Mouse (Mus musculus): Measurements from ENCODE around the gene Cd55.
"Not testable (repeated sequence)": the region's sequence is repeated elsewhere in the genome, so short reads cannot be mapped to it uniquely, and the experiment has no call there.

Cd55 gene

GRCm38 (mm10) chr1:130462084-130462861, at the start of gene Cd55:
TSS of gene Cd55 (minus strand) at chr1:130462744.
- DNase-seq (ENCODE audit: extremely low read depth, low read depth): peak; percentile 71

GRCm38 (mm10) chr1:130511823-130512370, 49.4 kb upstream of the Cd55 start:
- DNase-seq (ENCODE audit: extremely low read depth, low read depth): no peak

GRCm38 (mm10) chr1:130508957-130509350, 46.4 kb upstream of the Cd55 start:
- no peak for DNase-seq (ENCODE audit: extremely low read depth, low read depth)

- peak; percentile 68 for DNase-seq (ENCODE audit: extremely low read depth, low read depth)
These were observed 45.7 kb upstream of the Cd55 start for GRCm38 (mm10) chr1:130508030-130508956.

GRCm38 (mm10) chr1:130507408-130507807, 44.9 kb upstream of the Cd55 start:
- DNase-seq (ENCODE audit: extremely low read depth, low read depth): no peak

- no peak for DNase-seq (ENCODE audit: extremely low read depth, low read depth)
These were observed 37.4 kb upstream of the Cd55 start for GRCm38 (mm10) chr1:130499962-130500361.

GRCm38 (mm10) chr1:130498331-130498730, 35.8 kb upstream of the Cd55 start:
- DNase-seq (ENCODE audit: extremely low read depth, low read depth): no peak

GRCm38 (mm10) chr1:130486816-130487545, 24.4 kb upstream of the Cd55 start:
- peak; percentile 46 for DNase-seq (ENCODE audit: extremely low read depth, low read depth)

GRCm38 (mm10) chr1:130485828-130486620, 23.5 kb upstream of the Cd55 start:
- no peak for DNase-seq (ENCODE audit: extremely low read depth, low read depth)

- no peak for DNase-seq (ENCODE audit: extremely low read depth, low read depth)
These were observed 22.8 kb upstream of the Cd55 start for GRCm38 (mm10) chr1:130485376-130485775.

- DNase-seq (ENCODE audit: extremely low read depth, low read depth): no peak
These were observed 12.4 kb upstream of the Cd55 start for GRCm38 (mm10) chr1:130474936-130475335.

GRCm38 (mm10) chr1:130474226-130474625, 11.7 kb upstream of the Cd55 start:
- no peak for DNase-seq (ENCODE audit: extremely low read depth, low read depth)

GRCm38 (mm10) chr1:130470074-130470473, 7.5 kb upstream of the Cd55 start:
- DNase-seq (ENCODE audit: extremely low read depth, low read depth): no peak

GRCm38 (mm10) chr1:130467453-130467852, 4.9 kb upstream of the Cd55 start:
- no peak for DNase-seq (ENCODE audit: extremely low read depth, low read depth)

- DNase-seq (ENCODE audit: extremely low read depth, low read depth): no peak
These were observed 1.6 kb upstream of the Cd55 start for GRCm38 (mm10) chr1:130464173-130464572.

- peak; percentile 16 for DNase-seq (ENCODE audit: extremely low read depth, low read depth)
These were observed 323 bp upstream of the Cd55 start for GRCm38 (mm10) chr1:130462867-130463266.

GRCm38 (mm10) chr1:130455111-130455510, 7.4 kb downstream of the Cd55 start:
- no peak for DNase-seq (ENCODE audit: extremely low read depth, low read depth)

- not testable (repeated sequence) for DNase-seq (ENCODE audit: extremely low read depth, low read depth)
These were observed 19.6 kb downstream of the Cd55 start for GRCm38 (mm10) chr1:130442930-130443329.

- peak; percentile 28 for DNase-seq (ENCODE audit: extremely low read depth, low read depth)
These were observed 31.6 kb downstream of the Cd55 start for GRCm38 (mm10) chr1:130430920-130431319.

GRCm38 (mm10) chr1:130428667-130429066, 33.9 kb downstream of the Cd55 start:
- peak; percentile 49 for DNase-seq (ENCODE audit: extremely low read depth, low read depth)
